Comparison of ENCODE assay signal across 28 mouse cellular contexts in the genomic region with DNA sequence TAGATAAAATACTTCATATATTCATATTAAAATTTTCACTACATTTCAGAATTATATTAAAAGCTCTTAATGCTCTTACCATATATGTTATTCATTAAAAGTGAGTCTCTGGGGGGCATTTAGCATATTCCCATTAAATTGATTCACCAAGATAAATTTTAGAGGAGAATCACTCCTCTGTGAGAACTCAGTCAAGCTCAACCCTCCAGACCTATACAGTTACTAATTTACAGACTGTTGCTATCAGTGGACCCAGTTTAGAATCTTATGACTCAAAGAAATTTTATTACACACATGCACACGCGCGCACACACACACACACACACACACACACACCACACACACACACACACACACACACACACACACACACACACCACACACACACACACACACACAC.
"Had no signal": no experiment of that assay in that cellular context is flagged by ENCODE, and none has a peak within 500 bp of the region (broad histone marks: within the 10 kb centered on the region; RNA-seq: fewer than 3 reads in every experiment).

No protein-coding gene starts in this region.

- H3K27ac ChIP-seq: embryonic facial prominence, embryonic 10.5 days; embryonic facial prominence, embryonic 12.5 days; embryonic facial prominence, embryonic 13.5 days; embryonic facial prominence, embryonic 15.5 days; forebrain, embryonic 10.5 days; forebrain, embryonic 12.5 days; forebrain, embryonic 13.5 days; forebrain, embryonic 15.5 days; gastrocnemius, adult 2 months had no signal

- H3K4me1 ChIP-seq: embryonic facial prominence, embryonic 10.5 days; embryonic facial prominence, embryonic 12.5 days; embryonic facial prominence, embryonic 13.5 days; embryonic facial prominence, embryonic 15.5 days; forebrain, embryonic 10.5 days; forebrain, embryonic 12.5 days; forebrain, embryonic 13.5 days; forebrain, embryonic 15.5 days had no signal

- ATAC-seq: forebrain, embryonic 13.5 days; forebrain, embryonic 14.5 days; forebrain, embryonic 15.5 days; forebrain, embryonic 16.5 days; forebrain, postnatal 0 days had no signal

- H3K27me3 ChIP-seq: embryonic facial prominence, embryonic 12.5 days; embryonic facial prominence, embryonic 13.5 days; embryonic facial prominence, embryonic 15.5 days; forebrain, embryonic 12.5 days; forebrain, embryonic 13.5 days; forebrain, embryonic 15.5 days had no signal

- H3K4me3 ChIP-seq: embryonic facial prominence, embryonic 10.5 days; embryonic facial prominence, embryonic 12.5 days; embryonic facial prominence, embryonic 13.5 days; embryonic facial prominence, embryonic 15.5 days; erythroblast, embryonic 14.5 days; forebrain, embryonic 10.5 days; forebrain, embryonic 12.5 days; forebrain, embryonic 13.5 days; forebrain, embryonic 15.5 days; gastrocnemius, adult 2 months had no signal

- DNase-seq: cerebellum, adult 18-20 months; cerebellum, adult 2 months; cerebellum, adult 8-10 months; cerebellum, adult 9-10 months; cerebellum, adult 9-11 months; cerebellum, postnatal 10 days; cerebellum, postnatal 14 days; cerebellum, postnatal 25 days; cerebellum, postnatal 36 days; embryo, embryonic 11 days; forebrain, postnatal 0 days; gastrocnemius, adult 2 months; gastrocnemius, postnatal 10 days; gastrocnemius, postnatal 14 days; gastrocnemius, postnatal 25 days; gastrocnemius, postnatal 36 days; heart, adult 18-20 months had no signal

- H3K9ac ChIP-seq: embryonic facial prominence, embryonic 12.5 days; embryonic facial prominence, embryonic 13.5 days; embryonic facial prominence, embryonic 15.5 days; forebrain, embryonic 12.5 days; forebrain, embryonic 13.5 days; forebrain, embryonic 15.5 days; forebrain, postnatal 0 days had no signal

- H3K9me3 ChIP-seq: embryonic facial prominence, embryonic 10.5 days; embryonic facial prominence, embryonic 12.5 days; embryonic facial prominence, embryonic 13.5 days; embryonic facial prominence, embryonic 15.5 days; forebrain, embryonic 10.5 days; forebrain, embryonic 12.5 days; forebrain, embryonic 13.5 days; forebrain, embryonic 15.5 days had no signal

- H3K36me3 ChIP-seq: embryonic facial prominence, embryonic 10.5 days; embryonic facial prominence, embryonic 12.5 days; embryonic facial prominence, embryonic 13.5 days; embryonic facial prominence, embryonic 15.5 days; forebrain, embryonic 10.5 days; forebrain, embryonic 12.5 days; forebrain, embryonic 15.5 days had no signal

- H3K4me2 ChIP-seq: embryonic facial prominence, embryonic 12.5 days; embryonic facial prominence, embryonic 13.5 days; embryonic facial prominence, embryonic 15.5 days; forebrain, embryonic 12.5 days; forebrain, embryonic 13.5 days; forebrain, embryonic 15.5 days had no signal
